Mouse (Mus musculus) lung, postnatal 0 days (tissue): ENCODE data around the gene Gls.

Experiments used
- CTCF ChIP-seq: IDR thresholded peaks from 2 replicates; pipeline ENCODE4 v1.5.1; 2016; ENCODE audit warnings: antibody characterized with exemption, mild to moderate bottlenecking
- EP300 ChIP-seq: IDR thresholded peaks from 2 replicates; pipeline ENCODE4 v1.6.1; 2016; ENCODE audit warnings: antibody characterized with exemption, mild to moderate bottlenecking, control low read depth

- no peak for TF ChIP-seq CTCF
- no peak for TF ChIP-seq EP300
These were observed 92.5 kb downstream of the Gls start for GRCm38 (mm10) chr1:52140534-52140933.
